Mouse (Mus musculus) lung, embryonic 16.5 days (tissue): ENCODE measurements around the gene Telo2. TPM values are rescaled to one million over a fixed set of nuclear protein-coding genes. Genes with fewer than 3 reads are reported as not detected.
A peak's percentile ranks its signal among the peaks of the same experiment; 100 is the strongest.

Experiments
- ATAC-seq: fragments of 200-750 bp; cut with Nextera tagmentation; 2 replicates; pipeline ENCODE4 v1.8.0; 2017; ENCODE audit warnings: low read depth, mild to moderate bottlenecking, moderate library complexity
- H3K27ac ChIP-seq: fragments of 300-500 bp; sonication (generic); 2 replicates; pipeline ENCODE4 v1.5.1; 2014; ENCODE audit warnings: mild to moderate bottlenecking, control low read depth, low read length
- H3K27me3 ChIP-seq: fragments of 300-500 bp; sonication (generic); 2 replicates; pipeline ENCODE4 v1.6.1; 2014; ENCODE audit warnings: low read depth, low read length, mixed read lengths; ENCODE audit not compliant: control insufficient read depth, insufficient read depth
- H3K36me3 ChIP-seq: fragments of 300-500 bp; sonication (generic); 2 replicates; pipeline ENCODE4 v1.6.1; 2014; ENCODE audit warnings: low read length; ENCODE audit not compliant: control insufficient read depth, insufficient read depth
- H3K4me1 ChIP-seq: fragments of 300-500 bp; sonication (generic); replicated peaks from 2 replicates; pipeline ENCODE4 v1.6.1; 2014; ENCODE audit warnings: low read length, mixed read lengths; ENCODE audit not compliant: control insufficient read depth, insufficient read depth
- H3K4me2 ChIP-seq: fragments of 300-500 bp; sonication (generic); 2 replicates; pipeline ENCODE4 v1.6.1; 2014; ENCODE audit warnings: low read depth, low read length, control low read depth
- H3K4me3 ChIP-seq: fragments of 300-500 bp; sonication (generic); 2 replicates; pipeline ENCODE4 v1.5.1; 2014; ENCODE audit warnings: mild to moderate bottlenecking, low read length, control low read depth
- H3K9ac ChIP-seq: fragments of 300-500 bp; sonication (generic); 2 replicates; pipeline ENCODE4 v1.6.1; 2014; ENCODE audit warnings: low read length, control low read depth
- H3K9me3 ChIP-seq: fragments of 300-500 bp; sonication (generic); 2 replicates; pipeline ENCODE4 v1.6.1; 2016; ENCODE audit warnings: low read length; ENCODE audit not compliant: control insufficient read depth
- WGBS: fragments of 180-500 bp; shearing (Covaris S2); extraction: QIAGEN DNeasy Blood & Tissue Kit; methylation state at CpG from one replicate; pipeline ENCODE4 v1.1.7; 2014; 5-methylcytosine and 5-hydroxymethylcytosine counted together
- polyA plus RNA-seq: library from polyadenylated mRNA; unstranded; fragments of >200 nt; fragmentation: Nextera tagmentation; extraction: Ambion mirVana; gene quantifications from 2 replicates; pipeline ENCODE4 v1.2.1, GENCODE M21; 2015

Telo2 gene
- polyA plus RNA-seq, 1 experiment from 2014 or later, result 42.4 TPM

GRCm38 (mm10) chr17:25111220-25111619, 4.5 kb downstream of the Telo2 start:
- WGBS, result 85% methylated on average over 5 of the region's 5 CpGs
- Histone ChIP-seq H3K9ac (no peak overlapping the region), H3K36me3 (peaks cover 26% of the 10 kb centered on the region)

GRCm38 (mm10) chr17:25110590-25110989, 5.2 kb downstream of the Telo2 start:
- Histone ChIP-seq H3K9me3 (no peaks in the 10 kb centered on the region), H3K4me3 (no peak overlapping the region), H3K4me2 (no peak overlapping the region), H3K4me1 (peaks cover 13% of the 10 kb centered on the region), H3K36me3 (peaks cover 30% of the 10 kb centered on the region), H3K27me3 (no peaks in the 10 kb centered on the region), H3K9ac (no peak overlapping the region), H3K27ac (no peak overlapping the region)
- no peak for ATAC-seq
- whole genome bisulfite sequencing, result 95% methylated on average over 6 of the region's 6 CpGs

More at GRCm38 (mm10) chr17:25111220-25111619, 4.5 kb downstream of the Telo2 start:
- H3K27me3 ChIP-seq, result no peaks in the 10 kb centered on the region
- no peaks in the 10 kb centered on the region for H3K9me3 ChIP-seq
- H3K27ac ChIP-seq, result 0 out of 2 replicates have a peak overlapping the region, but pooled peaks have one; percentile 35
- no peak overlapping the region for H3K4me3 ChIP-seq
- H3K4me1 ChIP-seq, result peaks cover 15% of the 10 kb centered on the region
- H3K4me2 ChIP-seq, result no peak overlapping the region
- ATAC-seq, result no peak

- peaks cover 8% of the 10 kb centered on the region for H3K4me1 ChIP-seq
- no peak for ATAC-seq
- 70% methylated on average over 2 of the region's 2 CpGs for WGBS
- no peaks in the 10 kb centered on the region for H3K9me3 ChIP-seq
- no peak overlapping the region for H3K9ac ChIP-seq
- H3K36me3 ChIP-seq, result peaks cover 38% of the 10 kb centered on the region
- H3K4me2 ChIP-seq, result no peak overlapping the region
- H3K4me3 ChIP-seq, result no peak overlapping the region
- no peaks in the 10 kb centered on the region for H3K27me3 ChIP-seq
- no peak overlapping the region for H3K27ac ChIP-seq
Measured at GRCm38 (mm10) chr17:25109578-25109977, 6.2 kb downstream of the Telo2 start.

GRCm38 (mm10) chr17:25107786-25108185, 8.0 kb downstream of the Telo2 start:
- Histone ChIP-seq H3K4me2 (no peak overlapping the region), H3K27ac (no peak overlapping the region), H3K4me3 (no peak overlapping the region), H3K9ac (no peak overlapping the region), H3K27me3 (no peaks in the 10 kb centered on the region), H3K4me1 (peaks cover 5% of the 10 kb centered on the region), H3K36me3 (peaks cover 47% of the 10 kb centered on the region), H3K9me3 (no peaks in the 10 kb centered on the region)
- ATAC-seq, result no peak
- 92% methylated on average over 5 of the region's 16 CpGs for WGBS

- H3K4me3 ChIP-seq, result no peak overlapping the region
- no peak overlapping the region for H3K27ac ChIP-seq
- H3K9me3 ChIP-seq, result no peaks in the 10 kb centered on the region
- no peaks in the 10 kb centered on the region for H3K27me3 ChIP-seq
- H3K36me3 ChIP-seq, result peaks cover 52% of the 10 kb centered on the region
- H3K4me1 ChIP-seq, result no peaks in the 10 kb centered on the region
- 90% methylated on average over 11 of the region's 11 CpGs for WGBS
- H3K4me2 ChIP-seq, result no peak overlapping the region
- ATAC-seq, result no peak
- H3K9ac ChIP-seq, result no peak overlapping the region
Measured at GRCm38 (mm10) chr17:25101338-25101737, 14.4 kb downstream of the Telo2 start.

- Histone ChIP-seq H3K27me3 (no peaks in the 10 kb centered on the region), H3K27ac (no peak overlapping the region), H3K9ac (no peak overlapping the region), H3K4me3 (no peak overlapping the region), H3K4me2 (no peak overlapping the region), H3K9me3 (no peaks in the 10 kb centered on the region), H3K36me3 (peaks cover 44% of the 10 kb centered on the region), H3K4me1 (no peaks in the 10 kb centered on the region)
- WGBS, result 87% methylated on average over 6 of the region's 6 CpGs
- ATAC-seq, result no peak
Measured at GRCm38 (mm10) chr17:25100052-25100451, 15.7 kb downstream of the Telo2 start.

GRCm38 (mm10) chr17:25096221-25096620, 19.5 kb downstream of the Telo2 start:
- Histone ChIP-seq H3K4me1 (no peaks in the 10 kb centered on the region), H3K27ac (no peak overlapping the region), H3K4me3 (no peak overlapping the region), H3K36me3 (peaks cover 16% of the 10 kb centered on the region), H3K27me3 (no peaks in the 10 kb centered on the region), H3K4me2 (no peak overlapping the region), H3K9me3 (no peaks in the 10 kb centered on the region), H3K9ac (no peak overlapping the region)
- no peak for ATAC-seq
- 78% methylated on average over 2 of the region's 2 CpGs for WGBS

GRCm38 (mm10) chr17:25090450-25090849, 25.3 kb downstream of the Telo2 start:
- no peaks in the 10 kb centered on the region for H3K4me1 ChIP-seq
- no peak overlapping the region for H3K27ac ChIP-seq
- H3K4me2 ChIP-seq, result no peak overlapping the region
- H3K27me3 ChIP-seq, result no peaks in the 10 kb centered on the region
- H3K9me3 ChIP-seq, result no peaks in the 10 kb centered on the region
- H3K36me3 ChIP-seq, result no peaks in the 10 kb centered on the region
- no peak for ATAC-seq
- no peak overlapping the region for H3K9ac ChIP-seq
- WGBS, result 86% methylated on average over 10 of the region's 10 CpGs
- no peak overlapping the region for H3K4me3 ChIP-seq

GRCm38 (mm10) chr17:25089158-25089557, 26.6 kb downstream of the Telo2 start:
- H3K27ac ChIP-seq, result no peak overlapping the region
- H3K4me3 ChIP-seq, result no peak overlapping the region
- no peak overlapping the region for H3K4me2 ChIP-seq
- no peak overlapping the region for H3K9ac ChIP-seq
- H3K27me3 ChIP-seq, result no peaks in the 10 kb centered on the region
- H3K36me3 ChIP-seq, result no peaks in the 10 kb centered on the region
- H3K4me1 ChIP-seq, result peaks cover 7% of the 10 kb centered on the region
- no peaks in the 10 kb centered on the region for H3K9me3 ChIP-seq
- ATAC-seq, result no peak
- WGBS, result 89% methylated on average over 10 of the region's 10 CpGs

GRCm38 (mm10) chr17:25086724-25087123, 29.0 kb downstream of the Telo2 start:
- peaks cover 20% of the 10 kb centered on the region for H3K4me1 ChIP-seq
- no peaks in the 10 kb centered on the region for H3K27me3 ChIP-seq
- no peak for ATAC-seq
- H3K9me3 ChIP-seq, result no peaks in the 10 kb centered on the region
- 89% methylated on average over 7 of the region's 7 CpGs for WGBS
- H3K9ac ChIP-seq, result no peak overlapping the region
- H3K36me3 ChIP-seq, result no peaks in the 10 kb centered on the region
- H3K27ac ChIP-seq, result no peak overlapping the region
- H3K4me2 ChIP-seq, result no peak overlapping the region
- H3K4me3 ChIP-seq, result no peak overlapping the region
